Mouse (Mus musculus) C2C12 (cell line): ENCODE data around the gene Ppp1r12b.

Experiments
- CTCF ChIP-seq: IDR thresholded peaks from one replicate; pipeline ENCODE4 v1.5.1; 2011; ENCODE audit not compliant: control insufficient read depth, insufficient read depth, insufficient read length
- FOSL1 ChIP-seq: IDR thresholded peaks from one replicate; pipeline ENCODE4 v1.8.0; 2011; ENCODE audit warnings: mild to moderate bottlenecking, low read length; ENCODE audit not compliant: poor library complexity, insufficient read depth, severe bottlenecking
- MYOD1 ChIP-seq: IDR thresholded peaks from one replicate; pipeline ENCODE4 v1.6.1; 2011; ENCODE audit warnings: low read depth; ENCODE audit not compliant: control insufficient read depth, insufficient read length

DNA sequence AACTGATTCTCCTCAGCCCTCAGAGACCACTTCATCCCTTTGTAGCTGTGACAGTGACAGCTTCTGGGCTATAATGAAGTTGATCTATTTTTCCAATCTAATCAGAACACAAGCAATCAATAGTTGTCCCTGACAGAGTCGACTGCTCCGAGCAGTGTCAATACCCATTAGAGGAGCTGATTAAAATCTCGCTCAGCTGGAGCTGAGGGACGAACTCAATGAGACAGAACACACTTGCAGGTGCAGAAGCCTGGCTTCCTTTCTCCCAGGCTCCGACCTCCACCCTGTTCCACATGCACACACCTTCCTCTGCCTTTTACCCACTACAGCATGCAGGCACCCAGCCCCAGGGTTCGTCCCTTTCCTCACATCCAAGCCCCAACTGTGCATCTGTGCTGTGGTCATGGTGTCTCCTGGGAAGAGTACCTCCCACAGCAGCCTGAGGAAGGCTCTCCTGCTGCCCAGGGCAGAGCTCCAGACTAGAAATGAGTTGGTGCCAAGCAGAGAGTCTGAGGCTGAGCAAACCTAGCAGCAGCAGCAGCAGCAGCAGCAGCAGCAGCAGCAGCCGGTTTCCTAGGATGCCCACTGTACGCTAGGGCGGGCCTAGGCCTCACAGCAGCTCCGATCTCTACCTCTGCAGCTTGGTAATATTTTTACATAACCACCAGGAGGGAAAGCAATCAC is 199.4 kb downstream of the Ppp1r12b start:
- TF ChIP-seq CTCF (no peak), MYOD1 (no peak), FOSL1 (no peak)
